Mouse (Mus musculus): ENCODE results near the gene Acyp1.

DNA sequence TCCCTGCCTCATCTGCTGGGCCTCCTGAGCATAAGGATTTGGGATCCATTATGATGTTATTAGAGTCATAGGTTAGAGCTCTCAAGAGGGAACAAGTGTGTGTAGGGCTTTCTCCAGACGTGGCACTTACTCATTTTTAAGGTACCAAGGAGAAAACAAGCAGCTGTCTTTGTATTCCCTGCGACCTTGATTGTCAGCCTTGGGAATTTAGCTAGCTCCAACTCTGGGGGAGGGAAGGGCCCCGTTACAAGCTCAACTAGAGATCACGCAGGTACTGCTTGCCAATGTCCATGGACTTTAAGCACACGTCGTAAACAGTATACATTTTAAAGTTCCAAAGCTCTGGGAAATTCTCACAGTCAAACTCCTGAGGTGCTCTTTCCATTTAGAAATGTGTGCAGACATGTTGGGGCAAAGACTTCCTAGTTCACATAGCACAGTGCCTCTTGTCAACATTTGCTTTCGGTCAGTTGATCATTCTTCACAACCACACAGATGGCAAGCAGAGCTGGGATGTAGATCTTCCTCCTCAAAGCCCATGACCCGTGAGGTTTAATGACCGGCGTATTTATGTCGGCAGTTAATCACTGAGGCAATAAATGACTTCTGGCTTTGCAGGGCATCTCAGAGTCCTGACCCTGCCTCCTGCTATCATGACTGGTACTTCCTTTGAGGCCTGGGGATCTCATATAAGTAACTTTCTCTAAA is 10.0 kb upstream of the Acyp1 start:
- TF ChIP-seq POLR2A (IDR thresholded peaks at IDR 0.05; ENCODE audit: insufficient read depth, low read depth, low read length), result no peak
- no peak for TF ChIP-seq EP300 (IDR thresholded peaks at IDR 0.05; ENCODE audit: insufficient read depth, low read depth, low read length)
- TF ChIP-seq CTCF (IDR thresholded peaks at IDR 0.05), result no peak
